Mouse (Mus musculus): ENCODE data around the gene Samd10.
A peak's percentile ranks its signal among the peaks of the same experiment; 100 is the strongest.

Gene Samd10

GRCm38 (mm10) chr2:181576613-181577012 is 22.4 kb downstream of the Samd10 start:
- no peak for DNase-seq

- no peak for DNase-seq
Observed at GRCm38 (mm10) chr2:181574921-181575545, 24.0 kb downstream of the Samd10 start.

DNA sequence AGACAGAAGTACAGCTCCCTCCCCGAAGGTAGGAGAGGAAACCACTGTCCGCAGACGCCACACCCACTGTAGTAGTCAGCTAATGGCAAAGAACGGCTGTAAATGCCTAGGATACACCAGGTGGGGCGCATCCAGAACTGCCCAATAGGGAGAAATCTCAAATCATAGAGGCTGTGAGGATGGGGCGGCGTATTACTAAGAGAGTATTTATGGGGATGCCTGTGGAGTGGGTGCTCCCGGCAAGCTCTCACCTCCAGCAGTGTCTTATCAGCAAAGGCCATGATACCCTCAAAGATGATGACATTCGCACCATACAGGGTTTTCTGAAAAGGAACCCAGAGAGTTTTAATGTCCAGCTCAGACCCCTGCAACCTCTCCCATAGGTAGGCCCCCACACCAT is 25.1 kb downstream of the Samd10 start:
- no peak for DNase-seq

GRCm38 (mm10) chr2:181572921-181573920 is 25.8 kb downstream of the Samd10 start:
- DNase-seq = no peak

DNA sequence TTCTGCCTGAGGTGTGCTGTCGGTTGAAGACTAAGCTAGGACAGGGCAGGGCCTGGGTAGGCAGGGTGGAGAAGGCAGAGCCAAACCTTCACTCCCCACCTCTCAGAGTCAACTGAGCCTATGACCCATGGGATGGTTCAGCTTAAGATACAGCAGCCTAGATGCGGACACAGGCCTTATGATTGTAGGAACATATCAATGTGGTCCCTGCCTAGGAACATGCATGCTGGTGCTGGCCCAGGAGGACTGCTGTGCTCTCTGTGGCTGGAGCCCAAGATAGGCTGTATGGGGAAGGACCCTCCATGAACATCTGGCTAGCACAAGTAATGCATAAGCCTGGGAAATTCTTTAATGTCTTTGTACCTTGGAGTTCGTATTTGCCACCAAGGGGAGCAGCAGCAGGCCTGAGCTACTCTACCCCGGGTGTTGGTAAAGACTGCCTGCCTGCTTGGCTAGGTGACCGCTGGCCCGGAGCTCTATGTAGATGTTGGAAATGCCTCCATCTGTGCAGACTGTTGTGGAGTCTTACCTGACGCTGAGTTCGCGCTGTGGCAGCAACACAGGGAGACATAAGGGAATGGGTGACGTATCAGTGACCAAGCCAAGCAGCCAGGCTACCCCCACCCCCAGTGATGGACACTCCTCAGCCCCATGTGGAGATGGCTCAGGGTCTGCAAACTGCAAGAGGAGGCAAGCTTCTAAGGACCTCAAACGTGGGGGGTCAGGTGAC is 26.9 kb downstream of the Samd10 start:
- no peak for DNase-seq

- DNase-seq = no peak
Observed at GRCm38 (mm10) chr2:181570921-181571595, 28.0 kb downstream of the Samd10 start.

- no peak for DNase-seq
Observed at GRCm38 (mm10) chr2:181570375-181570774, 28.6 kb downstream of the Samd10 start.

GRCm38 (mm10) chr2:181569856-181570255 is 29.2 kb downstream of the Samd10 start:
- DNase-seq = no peak

- peak; percentile 60 to 64 for DNase-seq
Observed at GRCm38 (mm10) chr2:181568272-181569008, 30.6 kb downstream of the Samd10 start.

- DNase-seq = no peak
Observed at GRCm38 (mm10) chr2:181567338-181567737, 31.7 kb downstream of the Samd10 start.

- no peak for DNase-seq
Observed at GRCm38 (mm10) chr2:181553772-181554171, 45.2 kb downstream of the Samd10 start.

GRCm38 (mm10) chr2:181550233-181550632 is 48.8 kb downstream of the Samd10 start:
- no peak for DNase-seq

DNA sequence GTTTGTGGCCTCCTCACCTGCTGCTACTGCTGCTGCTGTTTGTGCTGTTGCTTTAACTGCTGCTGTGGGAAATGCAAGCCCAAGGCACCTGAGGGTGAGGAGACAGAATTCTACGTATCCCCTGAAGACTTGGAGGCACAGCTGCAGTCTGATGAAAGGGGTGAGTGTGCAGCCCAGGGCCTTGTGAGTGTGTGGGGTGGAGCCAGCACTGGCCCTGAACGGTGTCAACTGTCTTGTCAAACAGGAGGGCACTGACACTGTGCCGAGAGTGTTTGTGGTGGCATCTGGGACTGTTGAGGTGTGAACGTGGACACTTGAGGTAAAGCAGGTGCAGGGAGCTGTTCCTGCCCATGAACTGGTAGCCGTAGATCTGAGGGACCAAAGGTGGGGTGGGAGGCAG is 50.3 kb downstream of the Samd10 start:
- no peak for DNase-seq

DNA sequence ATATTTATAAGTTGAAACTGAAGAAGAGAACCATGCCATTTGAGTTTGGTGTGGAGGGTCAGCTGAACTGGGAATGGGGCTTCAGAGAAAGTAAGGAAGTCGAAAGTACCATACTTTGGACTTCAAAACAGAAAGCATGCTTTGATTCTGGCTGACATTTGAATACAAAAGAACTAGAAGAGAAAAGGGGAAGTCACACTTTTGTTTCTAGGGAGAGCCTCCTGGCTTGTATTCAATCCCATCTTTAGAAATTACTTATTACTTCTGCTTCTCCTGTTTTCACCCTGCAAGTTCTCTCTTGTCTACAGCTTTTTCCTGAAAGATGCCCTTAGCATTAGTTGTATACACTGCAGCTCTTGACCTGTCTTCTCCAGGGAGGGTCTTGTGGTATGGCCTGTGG is 50.8 kb downstream of the Samd10 start:
- no peak for DNase-seq

DNA sequence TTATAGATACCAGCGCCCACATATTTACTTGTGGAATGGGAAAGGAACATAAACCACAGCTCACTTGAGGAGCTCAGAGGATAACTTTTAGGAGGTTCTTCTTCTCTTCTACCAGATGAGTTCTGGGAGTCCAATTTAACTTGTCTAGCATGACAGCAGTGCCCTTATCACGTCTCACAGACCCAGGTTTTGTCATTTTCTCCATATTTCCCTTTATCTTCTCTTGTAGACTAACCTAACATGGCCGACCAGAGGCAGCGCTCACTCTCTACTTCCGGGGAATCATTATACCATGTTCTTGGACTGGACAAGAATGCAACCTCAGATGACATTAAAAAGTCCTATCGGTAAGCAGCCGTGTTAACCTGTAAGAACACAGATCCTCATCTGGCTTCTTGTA is 52.9 kb downstream of the Samd10 start:
- DNase-seq = no peak
